Mouse (Mus musculus) frontal cortex, postnatal 14 days (tissue): ENCODE data around the gene Rbm26.

Experiments used
- DNase-seq, 2 experiments: peaks; one replicate each; pipeline ENCODE4 v3.0.0; 2022; ENCODE audit warnings: low spot score in 2 of 2

Rbm26 gene

DNA sequence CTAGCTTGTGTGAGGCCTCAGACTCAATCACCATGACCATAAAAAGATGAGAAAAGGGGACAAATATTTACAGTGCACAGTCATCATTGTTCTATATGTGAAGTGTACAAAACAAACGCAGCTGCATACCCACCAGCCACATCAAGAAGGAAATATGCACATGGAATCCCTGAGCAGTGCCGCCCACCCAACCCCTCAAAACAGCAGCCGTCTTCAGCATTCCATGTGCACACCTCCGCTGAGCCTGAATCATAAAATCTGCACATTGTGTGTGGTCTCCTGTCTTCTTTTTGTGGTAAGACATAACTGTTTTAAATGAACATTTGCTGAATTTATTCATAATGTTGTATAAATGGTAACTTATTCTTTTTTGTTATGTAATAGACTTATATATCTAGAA lies 90.1 kb downstream of the Rbm26 start:
- peak in 1 of 2 experiments; percentile 21 for DNase-seq

DNA sequence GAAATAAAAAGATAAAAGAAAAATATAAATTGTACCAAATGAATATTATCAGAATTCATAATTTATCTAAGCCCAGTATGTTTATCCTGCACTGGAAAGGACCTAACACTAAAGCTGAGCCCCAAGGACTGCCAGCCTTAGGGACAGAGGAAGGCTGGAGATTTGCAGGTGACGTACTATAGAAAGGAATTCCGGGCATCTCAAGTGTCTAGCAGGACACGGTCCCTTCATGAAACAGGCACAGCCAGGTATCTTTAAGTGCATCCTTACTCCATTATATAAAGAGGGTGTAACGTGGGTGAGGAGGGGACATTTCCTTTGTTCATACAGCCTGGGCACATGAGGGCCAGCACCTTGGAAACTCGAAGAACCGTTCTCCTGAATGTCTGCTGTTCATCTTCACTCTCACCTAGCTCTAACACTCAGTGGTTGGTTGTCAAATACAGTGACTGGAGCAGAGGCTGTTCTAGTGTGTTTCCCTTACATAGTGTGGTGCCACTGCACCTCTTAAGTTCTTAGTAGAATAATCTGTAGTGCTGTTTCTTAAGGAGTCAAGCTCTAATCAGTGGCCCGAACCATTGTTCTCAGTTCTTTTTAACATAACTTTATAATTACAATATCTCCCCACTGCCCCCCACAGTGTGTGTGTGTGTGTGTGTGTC lies 91.7 kb downstream of the Rbm26 start:
- no peak for DNase-seq

DNA sequence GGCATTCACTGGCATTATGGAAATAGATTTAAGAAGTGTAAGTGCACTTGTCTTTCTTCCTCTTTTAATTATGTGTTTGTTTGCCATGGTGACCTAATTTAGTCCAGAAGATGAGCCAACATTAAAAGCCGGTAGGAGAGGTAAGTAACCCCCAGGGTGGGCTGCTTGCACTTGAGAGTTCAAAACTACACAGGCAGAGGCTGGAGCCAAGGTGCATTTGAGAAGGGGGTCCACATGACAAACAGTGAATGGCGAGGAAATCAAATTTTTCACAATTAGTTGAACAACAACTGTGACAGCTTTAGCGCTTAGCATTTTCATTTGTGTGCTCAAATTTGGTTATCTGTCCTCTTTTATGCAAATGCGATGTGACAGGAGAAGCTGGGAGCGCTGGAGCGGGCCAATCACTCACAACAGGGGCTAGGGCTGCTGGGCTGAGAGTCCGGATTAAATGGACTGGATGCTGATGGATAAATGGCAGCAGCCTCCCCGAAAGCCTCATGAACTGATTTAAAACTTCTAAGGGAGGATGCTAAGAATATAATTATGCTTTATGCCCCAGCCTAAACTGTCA lies 92.3 kb downstream of the Rbm26 start:
- DNase-seq: no peak

DNA sequence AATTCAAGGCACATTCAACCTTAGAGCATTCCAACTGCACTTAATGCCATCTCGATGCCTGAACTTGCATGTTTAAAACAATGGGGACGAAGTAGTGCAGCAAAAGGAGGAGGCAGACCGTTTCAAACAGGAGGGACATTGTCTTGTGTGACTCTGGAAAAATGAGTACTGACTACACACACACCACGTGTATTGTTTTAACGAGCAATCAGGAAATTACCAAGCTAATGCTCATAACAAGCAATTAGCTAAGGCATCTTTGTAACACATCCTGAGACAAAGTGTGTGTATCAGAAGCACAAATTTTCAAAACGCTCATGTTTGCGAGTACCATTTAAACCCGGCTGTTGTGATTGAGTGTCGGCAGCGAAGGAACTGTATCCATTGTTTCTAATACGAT lies 93.0 kb downstream of the Rbm26 start:
- DNase-seq: no peak

DNA sequence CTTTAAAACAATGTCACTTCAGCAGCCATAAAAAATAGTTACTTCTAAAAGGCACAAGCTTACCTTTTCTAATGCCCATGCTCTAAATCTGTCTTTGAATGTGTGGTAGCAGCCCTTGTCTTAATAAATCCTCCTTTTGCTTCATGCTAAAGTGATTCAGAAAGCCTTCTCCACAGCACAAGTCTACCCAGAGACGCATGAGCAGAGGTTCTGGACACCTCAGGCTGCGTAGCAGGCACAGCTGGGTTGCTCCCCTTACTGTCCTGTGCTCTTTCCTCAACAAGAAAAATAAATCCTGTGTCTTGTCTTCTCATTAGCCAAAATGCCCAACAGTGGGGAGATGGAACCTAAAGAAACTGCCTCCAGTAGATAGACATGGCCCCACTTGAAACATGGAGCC lies 102.4 kb downstream of the Rbm26 start:
- DNase-seq: no peak

DNA sequence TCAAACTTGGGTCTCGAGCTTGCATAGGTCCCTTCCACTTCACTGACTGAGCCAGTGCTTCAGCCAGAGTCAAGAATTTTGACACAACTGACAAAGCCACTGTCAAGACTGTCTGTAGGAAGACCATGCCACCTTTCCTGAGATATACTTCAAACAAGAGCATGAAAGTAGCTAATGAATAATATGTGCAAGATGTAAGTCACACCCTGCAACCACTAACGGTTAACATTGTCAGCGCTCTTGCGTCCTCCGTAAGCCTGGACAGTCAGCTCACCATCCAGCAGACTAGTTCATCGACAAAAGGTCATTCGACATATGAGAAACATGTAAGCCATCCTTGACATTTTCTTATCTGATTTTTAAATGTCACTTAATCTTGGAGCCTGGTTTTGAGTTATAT lies 102.8 kb downstream of the Rbm26 start:
- DNase-seq: no peak

DNA sequence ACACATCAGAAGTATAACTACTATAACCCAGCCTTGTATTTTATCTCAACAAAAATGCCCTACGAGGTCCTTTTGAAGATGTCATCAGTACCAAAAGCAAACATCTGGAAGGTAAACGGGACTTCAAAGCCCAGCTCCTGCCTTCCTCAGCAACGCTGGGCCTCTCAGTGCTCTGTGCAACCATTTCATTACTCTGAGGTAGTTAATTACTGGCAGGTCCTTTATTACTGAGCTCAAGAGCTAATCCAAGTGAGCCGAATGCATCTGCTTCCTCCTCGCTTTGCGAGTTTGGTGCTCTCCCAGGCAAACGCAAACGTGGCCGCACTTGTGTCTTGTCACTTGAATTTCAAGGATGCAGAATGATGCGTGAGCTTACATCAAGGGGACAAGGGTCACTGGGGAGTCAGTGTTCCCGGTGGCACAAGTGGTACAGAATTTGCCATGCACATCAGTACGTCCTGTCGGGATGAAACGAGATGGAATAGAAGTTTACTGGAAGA lies 106.1 kb downstream of the Rbm26 start:
- DNase-seq: no peak

DNA sequence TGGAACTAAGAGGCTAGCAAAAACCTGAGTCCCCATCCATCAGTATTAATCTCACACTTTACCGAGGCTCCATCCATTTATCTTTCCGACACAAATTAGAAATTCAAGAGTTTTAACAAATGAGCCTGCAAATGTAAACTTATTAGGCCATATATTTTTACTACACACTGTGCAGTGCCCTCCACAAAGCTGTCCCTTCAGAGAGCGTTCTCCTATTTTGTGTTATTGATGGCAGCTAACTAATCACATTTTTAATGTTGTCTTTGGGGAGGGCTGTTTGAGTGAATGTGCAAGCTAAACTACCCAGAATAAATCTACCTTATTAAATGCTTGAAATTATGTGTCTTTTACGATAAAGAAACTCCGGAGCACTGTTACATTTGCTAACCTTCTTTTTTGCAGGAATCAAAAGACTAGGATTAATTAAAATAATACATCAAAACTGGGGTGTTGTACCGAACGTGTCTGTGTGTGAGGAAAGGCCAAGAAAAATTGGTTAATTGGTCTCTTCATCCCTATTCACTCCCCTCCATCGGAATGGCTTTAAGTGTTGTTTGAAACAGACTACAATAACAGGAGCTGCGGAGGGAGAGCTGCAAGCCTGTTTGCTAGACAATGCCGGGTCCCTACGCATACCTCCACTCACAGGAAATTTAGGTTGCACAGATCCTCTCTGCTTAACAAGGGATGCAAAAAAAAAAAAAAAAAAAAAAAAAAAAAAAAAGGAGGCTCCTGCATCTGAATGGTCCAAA lies 106.7 kb downstream of the Rbm26 start:
- no peak for DNase-seq

DNA sequence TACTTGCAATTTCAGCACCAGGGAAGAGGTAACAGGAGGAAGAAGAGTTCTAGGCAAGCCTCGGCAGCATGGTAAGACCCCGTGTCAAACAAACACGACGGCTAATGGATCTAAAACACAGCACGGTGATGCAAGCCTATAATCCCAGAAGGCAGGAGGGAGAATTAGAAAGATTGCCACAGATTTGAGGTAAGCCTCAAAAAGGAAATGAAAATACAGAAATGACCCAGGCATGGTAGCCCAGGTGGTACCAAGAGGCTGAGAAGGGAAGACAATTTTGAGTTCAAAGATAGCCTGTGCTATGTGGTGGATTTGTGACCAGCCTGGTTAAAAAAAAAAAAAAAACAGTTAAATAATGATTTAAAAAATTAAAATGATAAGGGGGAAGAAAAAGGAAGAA lies 109.1 kb downstream of the Rbm26 start:
- DNase-seq: no peak

DNA sequence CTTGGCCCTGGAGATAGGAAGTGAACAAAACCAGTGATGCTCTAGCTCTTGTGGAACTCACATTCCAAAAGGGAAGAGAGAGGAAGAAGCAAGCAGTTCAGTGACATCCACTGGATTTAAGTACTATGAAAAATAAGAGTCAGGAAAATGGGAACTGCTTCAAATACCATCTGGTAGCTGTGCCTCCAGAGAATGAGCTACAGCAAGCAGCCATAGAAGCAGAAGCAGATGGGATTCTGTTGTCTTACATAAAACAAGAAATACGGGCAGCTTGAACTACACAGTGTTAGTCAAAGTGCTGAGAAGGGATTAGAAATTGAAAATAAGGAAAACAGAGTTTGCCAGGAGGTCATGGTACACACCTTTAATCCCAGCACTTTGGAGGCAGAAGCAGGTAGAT lies 112.9 kb downstream of the Rbm26 start:
- DNase-seq: no peak

DNA sequence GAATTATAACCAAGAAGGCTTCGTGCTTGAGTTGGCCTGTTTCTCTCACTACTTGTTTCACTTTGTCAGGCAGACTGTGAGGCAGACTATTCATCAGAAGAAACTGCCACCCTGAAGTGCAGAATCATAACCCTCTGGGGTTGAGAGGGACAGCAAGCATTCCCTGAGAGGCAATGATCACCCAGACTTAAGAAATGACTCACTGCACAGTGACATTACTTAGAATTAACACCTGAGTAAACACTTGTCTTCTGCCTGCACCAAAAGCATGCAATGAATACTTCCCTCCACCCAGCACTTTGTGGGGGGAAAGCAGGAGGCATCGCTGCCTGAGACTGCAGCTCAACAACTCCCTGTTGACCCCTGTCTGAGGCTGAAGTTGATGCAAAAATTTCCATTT lies 115.9 kb downstream of the Rbm26 start:
- DNase-seq: no peak

DNA sequence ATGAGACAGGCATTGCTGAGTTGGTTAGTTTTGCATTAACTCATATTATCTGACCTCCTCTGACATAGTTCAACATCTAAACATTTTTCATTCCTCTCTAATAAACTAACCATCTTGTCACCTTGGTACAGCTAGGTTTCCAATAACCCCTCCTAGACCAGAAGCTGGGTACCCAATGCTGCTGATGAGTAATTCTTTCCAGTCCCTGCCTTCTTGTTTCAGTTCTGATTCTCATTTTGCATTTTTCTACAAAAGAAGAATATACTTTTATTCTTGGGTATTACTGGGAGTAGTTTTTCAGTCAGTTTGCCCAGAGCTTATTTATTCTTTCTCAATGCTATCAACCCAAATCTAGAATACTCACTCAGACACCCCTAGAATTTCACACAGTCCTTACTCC lies 119.2 kb downstream of the Rbm26 start:
- no peak for DNase-seq
